ENCODE assay signal across 32 mouse cellular contexts in genomic region chr11:20850196-20850595, GRCm38 (mm10). TPM values are rescaled to one million over a fixed set of nuclear protein-coding genes. Genes with fewer than 3 reads are reported as not detected.
DNase-seq lines count a peak whose midpoint lies in the region; ATAC-seq and TF ChIP-seq lines count a peak whose summit lies in the region.
"Had no signal": no experiment of that assay in that cellular context is flagged by ENCODE, and none has a peak within 500 bp of the region (broad histone marks: within the 10 kb centered on the region; RNA-seq: fewer than 3 reads in every experiment).

No protein-coding gene starts in this region.

- TF ChIP-seq EP300 in heart, adult 2 months (IDR thresholded peaks at IDR 0.05; ENCODE audit: insufficient read depth, low read depth, low read length), result no peak
- no peak for TF ChIP-seq EP300 in stomach, postnatal 0 days (optimal IDR thresholded peaks at IDR 0.05)

- no peaks in the 10 kb centered on the region for H3K9me3 ChIP-seq in stomach, postnatal 0 days (ENCODE audit: control insufficient read depth, low read length)
- H3K9me3 ChIP-seq in hindbrain, embryonic 14.5 days (ENCODE audit: control insufficient read depth, low read length), result no peaks in the 10 kb centered on the region
- H3K9me3 ChIP-seq: embryonic facial prominence, embryonic 12.5 days; forebrain, embryonic 12.5 days; heart, embryonic 15.5 days; hindbrain, embryonic 15.5 days; kidney, embryonic 15.5 days; megakaryocyte, embryonic 14.5 days had no signal

- H3K9ac ChIP-seq in heart, adult 2 months (ENCODE audit: low read depth, low read length), result no peak overlapping the region
- no peak overlapping the region for H3K9ac ChIP-seq in stomach, postnatal 0 days (ENCODE audit: low read length)
- H3K9ac ChIP-seq in hindbrain, embryonic 14.5 days, result no peak overlapping the region
- H3K9ac ChIP-seq: embryonic facial prominence, embryonic 12.5 days; forebrain, embryonic 12.5 days; heart, embryonic 15.5 days; hindbrain, embryonic 15.5 days; kidney, embryonic 15.5 days; liver, embryonic 14.5 days; lung, embryonic 14.5 days had no signal

- no peak for TF ChIP-seq CTCF in heart, adult 2 months (IDR thresholded peaks at IDR 0.05)
- no peak for TF ChIP-seq CTCF in stomach, postnatal 0 days (IDR thresholded peaks at IDR 0.05; ENCODE audit: low read depth)

- no peak for TF ChIP-seq POLR2A in heart, adult 2 months (IDR thresholded peaks at IDR 0.05; ENCODE audit: insufficient read depth, low read depth, low read length)

- no peak overlapping the region for H3K4me3 ChIP-seq in heart, adult 2 months
- H3K4me3 ChIP-seq in stomach, postnatal 0 days (ENCODE audit: low read depth, low read length), result no peak overlapping the region
- no peak overlapping the region for H3K4me3 ChIP-seq in hindbrain, embryonic 14.5 days (replicated peaks; ENCODE audit: low read length)
- H3K4me3 ChIP-seq: embryonic facial prominence, embryonic 12.5 days; forebrain, embryonic 12.5 days; heart, embryonic 15.5 days; hindbrain, embryonic 15.5 days; kidney, embryonic 15.5 days; layer of hippocampus, adult 2 months; megakaryocyte, embryonic 14.5 days had no signal

- no peaks in the 10 kb centered on the region for H3K27me3 ChIP-seq in heart, adult 2 months (ENCODE audit: control insufficient read depth, insufficient read depth, low read length)
- no peaks in the 10 kb centered on the region for H3K27me3 ChIP-seq in stomach, postnatal 0 days (ENCODE audit: control insufficient read depth, insufficient read depth, low read length)
- peaks cover 4% of the 10 kb centered on the region; the same call in 1 of the 2 replicates for H3K27me3 ChIP-seq in hindbrain, embryonic 14.5 days (ENCODE audit: control insufficient read depth, insufficient read depth, low read length)
- H3K27me3 ChIP-seq: embryonic facial prominence, embryonic 12.5 days; heart, embryonic 15.5 days; hindbrain, embryonic 15.5 days; kidney, embryonic 15.5 days had no signal

- ATAC-seq in stomach, postnatal 0 days (ENCODE audit: low FRiP score, low TSS enrichment), result 0 out of 2 replicates have a peak, but pooled peaks have one; percentile 8
- ATAC-seq in hindbrain, embryonic 14.5 days (ENCODE audit: low FRiP score), result no peak
- ATAC-seq: CD4-positive, CD25-positive, alpha-beta regulatory T cell, adult 4 months; inflammation-experienced regulatory T-cells, adult 6 months had no signal

- no peaks in the 10 kb centered on the region for H3K36me3 ChIP-seq in heart, adult 2 months (ENCODE audit: control insufficient read depth, insufficient read depth, low read length)
- H3K36me3 ChIP-seq in stomach, postnatal 0 days (ENCODE audit: control insufficient read depth, insufficient read depth, low read length), result no peaks in the 10 kb centered on the region
- no peaks in the 10 kb centered on the region for H3K36me3 ChIP-seq in hindbrain, embryonic 14.5 days (replicated peaks; ENCODE audit: control insufficient read depth, insufficient read depth)
- H3K36me3 ChIP-seq: embryonic facial prominence, embryonic 12.5 days; forebrain, embryonic 12.5 days; heart, embryonic 15.5 days; hindbrain, embryonic 15.5 days; kidney, embryonic 15.5 days had no signal

- intact Hi-C loops in heart, adult 2 months (cut with DNase I), result no loop called here

- no peak for DNase-seq in heart, adult 2 months
- no peak for DNase-seq in heart, adult 8-10 months (ENCODE audit: low spot score)
- DNase-seq in lung, postnatal 10 days, result peak; percentile 40
- no peak for DNase-seq in lung, postnatal 36 days
- peak; percentile 69 for DNase-seq in retina, adult 2 months (ENCODE audit: low read depth, low spot score)
- DNase-seq in stomach, postnatal 0 days (ENCODE audit: low spot score), result no peak
- DNase-seq in hindbrain, embryonic 14.5 days (ENCODE audit: low spot score), result no peak
- DNase-seq: adrenal gland, postnatal 14 days; cerebellum, adult 11 months; cerebellum, adult 9-10 months; cerebellum, postnatal 36 days; gastrocnemius, postnatal 36 days; heart, postnatal 4 days; kidney, adult 11 months; kidney, postnatal 25 days; left cerebral cortex, postnatal 4 days; liver; lung, embryonic 14.5 days; lung, postnatal 4 days; midbrain, embryonic 14.5 days; right cerebral cortex, postnatal 4 days; thymus, postnatal 14 days had no signal

- H3K79me2 ChIP-seq in heart, adult 2 months (replicated peaks; ENCODE audit: control insufficient read depth, insufficient read depth, low read length), result no peaks in the 10 kb centered on the region

- peaks cover 12% of the 10 kb centered on the region for H3K4me1 ChIP-seq in heart, adult 2 months (ENCODE audit: control insufficient read depth, insufficient read depth, low read length)
- H3K4me1 ChIP-seq in stomach, postnatal 0 days (replicated peaks; ENCODE audit: control insufficient read depth, insufficient read depth), result no peaks in the 10 kb centered on the region
- H3K4me1 ChIP-seq in hindbrain, embryonic 14.5 days (replicated peaks; ENCODE audit: control insufficient read depth, insufficient read depth, low read length), result no peaks in the 10 kb centered on the region

- H3K4me2 ChIP-seq in stomach, postnatal 0 days (replicated peaks; ENCODE audit: low read depth), result no peak overlapping the region
- no peak overlapping the region for H3K4me2 ChIP-seq in hindbrain, embryonic 14.5 days (replicated peaks)
- H3K4me2 ChIP-seq: embryonic facial prominence, embryonic 12.5 days; forebrain, embryonic 12.5 days; heart, embryonic 15.5 days; hindbrain, embryonic 15.5 days; kidney, embryonic 15.5 days; lung, embryonic 14.5 days had no signal

- WGBS in heart, adult 2 months, result 95% methylated on average over 1 of the region's 1 CpGs
- 88% methylated on average over 1 of the region's 1 CpGs for WGBS in stomach, postnatal 0 days
- 95% methylated on average over 1 of the region's 1 CpGs for WGBS in hindbrain, embryonic 14.5 days

- H3K27ac ChIP-seq in heart, adult 2 months, result peak overlapping the region; percentile 30
- H3K27ac ChIP-seq in stomach, postnatal 0 days (replicated peaks), result no peak overlapping the region
- no peak overlapping the region for H3K27ac ChIP-seq in hindbrain, embryonic 14.5 days
- H3K27ac ChIP-seq: embryonic facial prominence, embryonic 12.5 days; forebrain, embryonic 12.5 days; heart, embryonic 15.5 days; hindbrain, embryonic 15.5 days; kidney, embryonic 15.5 days; layer of hippocampus, adult 2 months; liver, embryonic 14.5 days had no signal

RNA-seq across cellular contexts. Expression of gene Lgalsl, which starts 19.3 kb away (rescaled TPM):
- total RNA-seq in heart, adult 2 months (2021), result 10 to 100 TPM; 31.7 to 37.9 TPM
- 12.7 and 17.2 TPM in 2 replicates for polyA plus RNA-seq in heart, adult 2 months (2012; rRNA removed)
- total RNA-seq in heart, adult 8-10 months (2022), result 10 to 100 TPM; 25.3 to 32.2 (median 29.7) TPM
- polyA plus RNA-seq in stomach, postnatal 0 days (2015; fragmentation: Nextera tagmentation; extraction: Ambion mirVana), result 85.2 and 94.2 TPM in 2 replicates
- polyA plus RNA-seq in hindbrain, embryonic 14.5 days (2014; fragmentation: Nextera tagmentation; extraction: Ambion mirVana), result 62.6 and 88.1 TPM in 2 replicates

Comparison
In these comparisons a context has a peak if more than half of its experiments do, and no peak if none do; other contexts are left out.
1. DNase-seq: peak in lung, postnatal 10 days (single experiment) and retina, adult 2 months (single experiment); none in heart, adult 2 months (0 of 2), heart, adult 8-10 months (single experiment), lung, postnatal 36 days (single experiment), stomach, postnatal 0 days (single experiment) and hindbrain, embryonic 14.5 days (single experiment).